Mouse (Mus musculus): ENCODE measurements around the gene 2610528J11Rik. TPM values are rescaled to one million over a fixed set of nuclear protein-coding genes. Genes with fewer than 3 reads are reported as not detected.

The 2610528J11Rik gene
- polyA plus RNA-seq, 1 experiment from 2014 or later: not detected

DNA sequence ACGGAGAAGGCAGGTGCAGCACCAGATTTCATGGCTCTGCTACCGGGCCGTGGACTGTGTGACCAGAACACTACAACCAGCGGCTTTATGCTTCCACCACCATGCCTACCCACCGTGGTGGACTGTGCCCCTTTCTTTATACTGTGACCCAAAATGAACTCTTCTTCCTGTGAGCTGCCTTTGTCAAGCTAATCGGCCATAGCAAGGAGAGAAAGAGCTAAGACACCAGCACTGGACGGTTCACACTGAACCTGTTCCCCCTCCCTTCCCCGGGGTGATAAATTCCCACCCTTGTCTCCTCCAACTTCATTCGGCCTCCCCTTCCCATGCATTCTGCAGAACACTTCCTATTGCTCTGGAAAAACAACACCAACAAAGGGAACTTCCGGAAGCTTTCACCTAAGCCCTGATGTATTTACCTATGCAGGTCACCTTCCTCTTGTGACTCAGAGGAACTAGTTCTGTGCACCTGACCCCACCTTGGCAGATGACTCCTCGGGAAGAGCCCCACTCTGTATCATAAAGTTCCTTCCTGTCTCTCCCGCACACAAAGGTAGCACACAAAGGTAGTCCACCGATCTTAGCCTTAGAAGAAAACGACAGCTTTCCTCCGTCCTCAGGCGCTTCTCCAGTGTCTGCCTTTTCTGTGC, 9.2 kb upstream of the 2610528J11Rik start:
- no peak overlapping the region for H3K4me3 ChIP-seq (replicated peaks; ENCODE audit: low read length)
- DNase-seq (ENCODE audit: low spot score) (no peak), ATAC-seq (ENCODE audit: low FRiP score) (no peak)
- 0 out of 2 replicates have a peak overlapping the region, but pooled peaks have one; percentile 23 for H3K4me2 ChIP-seq (replicated peaks)
- no peak overlapping the region for H3K9ac ChIP-seq
- no peaks in the 10 kb centered on the region for H3K9me3 ChIP-seq (ENCODE audit: control insufficient read depth, low read length)
- H3K27ac ChIP-seq: no peak overlapping the region
- no peaks in the 10 kb centered on the region; the same call in 1 of the 2 replicates for H3K27me3 ChIP-seq (ENCODE audit: control insufficient read depth, insufficient read depth, low read length)
- 0 out of 2 replicates have a peak, but pooled peaks cover 4% of the 10 kb centered on the region for H3K4me1 ChIP-seq (replicated peaks; ENCODE audit: control insufficient read depth, insufficient read depth, low read length)
- H3K36me3 ChIP-seq (replicated peaks; ENCODE audit: control insufficient read depth, insufficient read depth): no peaks in the 10 kb centered on the region
- WGBS: 30% methylated on average over 16 of the region's 16 CpGs

DNA sequence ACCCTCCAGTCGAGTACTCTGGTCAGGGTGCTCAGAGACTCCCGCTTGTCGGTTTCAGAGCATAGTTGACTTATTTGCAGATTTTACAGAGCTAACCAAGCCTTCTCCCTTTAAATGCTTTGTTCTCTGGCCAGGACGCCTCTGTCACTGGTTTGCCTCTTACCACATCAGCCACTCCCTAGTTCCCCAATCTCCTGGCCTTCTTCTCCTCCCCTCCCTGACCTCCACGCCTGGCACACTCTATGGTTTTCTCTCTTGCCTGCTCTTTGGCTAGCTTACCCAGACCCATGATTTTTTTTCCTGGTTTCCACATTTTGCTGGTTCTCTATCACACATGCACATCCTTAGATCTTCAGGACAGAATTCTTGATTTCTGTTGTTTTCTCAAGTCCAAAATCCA, 8.6 kb upstream of the 2610528J11Rik start:
- 69% methylated on average over 5 of the region's 5 CpGs for WGBS

DNA sequence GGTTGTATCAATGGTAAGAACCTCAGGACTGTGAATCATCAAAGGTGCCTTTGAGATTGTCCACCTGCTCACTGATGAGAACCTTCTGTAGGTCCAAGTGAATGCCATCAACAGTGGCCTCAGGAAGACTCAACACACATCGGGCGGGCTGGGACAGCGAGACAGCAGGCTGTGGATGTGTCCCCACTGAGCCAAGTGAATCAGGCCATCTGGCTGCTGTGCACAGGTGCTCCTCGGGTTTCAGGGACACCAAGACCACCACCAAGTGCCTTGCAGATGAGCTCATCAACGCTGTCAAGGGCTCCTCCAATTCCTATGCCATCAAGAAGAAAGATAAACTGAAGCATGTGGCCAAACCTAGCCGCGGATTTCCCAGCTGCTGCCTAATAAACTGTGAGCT, 4.6 kb upstream of the 2610528J11Rik start:
- ATAC-seq (ENCODE audit: low FRiP score) (no peak), DNase-seq (ENCODE audit: low spot score) (no peak)
- Histone ChIP-seq H3K9me3 (ENCODE audit: control insufficient read depth, low read length) (no peaks in the 10 kb centered on the region), H3K4me3 (replicated peaks; ENCODE audit: low read length) (no peak overlapping the region), H3K36me3 (replicated peaks; ENCODE audit: control insufficient read depth, insufficient read depth) (no peaks in the 10 kb centered on the region), H3K27ac (no peak overlapping the region), H3K27me3 (ENCODE audit: control insufficient read depth, insufficient read depth, low read length) (no peaks in the 10 kb centered on the region; the same call in 1 of the 2 replicates), H3K4me1 (replicated peaks; ENCODE audit: control insufficient read depth, insufficient read depth, low read length) (0 out of 2 replicates have a peak, but pooled peaks cover 4% of the 10 kb centered on the region), H3K4me2 (replicated peaks) (no peak overlapping the region), H3K9ac (no peak overlapping the region)
- 89% methylated on average over 7 of the region's 7 CpGs for WGBS

More for the DNA sequence above, 8.6 kb upstream of the 2610528J11Rik start:
- Histone ChIP-seq H3K27me3 (ENCODE audit: control insufficient read depth, insufficient read depth, low read length) (no peaks in the 10 kb centered on the region; the same call in 1 of the 2 replicates), H3K4me1 (replicated peaks; ENCODE audit: control insufficient read depth, insufficient read depth, low read length) (0 out of 2 replicates have a peak, but pooled peaks cover 4% of the 10 kb centered on the region), H3K27ac (no peak overlapping the region), H3K4me3 (replicated peaks; ENCODE audit: low read length) (no peak overlapping the region), H3K9me3 (ENCODE audit: control insufficient read depth, low read length) (no peaks in the 10 kb centered on the region), H3K4me2 (replicated peaks) (no peak overlapping the region), H3K9ac (no peak overlapping the region), H3K36me3 (replicated peaks; ENCODE audit: control insufficient read depth, insufficient read depth) (no peaks in the 10 kb centered on the region)
- no peak for ATAC-seq (ENCODE audit: low FRiP score)
- no peak for DNase-seq (ENCODE audit: low spot score)

DNA sequence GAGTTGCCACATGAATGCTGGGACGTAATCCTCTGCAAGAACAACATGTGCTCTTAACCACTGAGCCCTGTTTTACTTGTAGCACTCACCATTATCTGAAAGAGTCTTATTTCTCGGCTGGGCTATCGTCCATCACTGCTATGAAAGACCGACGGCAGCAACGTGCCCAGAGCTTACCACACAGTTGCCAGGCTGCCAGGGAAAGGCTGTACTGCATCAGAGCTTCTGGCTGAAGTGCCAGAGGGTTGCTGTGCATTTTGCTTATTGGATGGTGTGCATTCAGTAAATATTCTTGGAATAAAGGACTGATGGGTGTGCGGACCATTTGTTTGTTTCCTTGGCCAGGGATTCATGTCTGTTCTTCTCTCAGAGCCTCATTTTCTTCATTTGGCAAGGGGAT, 2.8 kb upstream of the 2610528J11Rik start:
- ATAC-seq (ENCODE audit: low FRiP score): no peak
- Histone ChIP-seq H3K27ac (no peak overlapping the region), H3K36me3 (replicated peaks; ENCODE audit: control insufficient read depth, insufficient read depth) (no peaks in the 10 kb centered on the region), H3K27me3 (ENCODE audit: control insufficient read depth, insufficient read depth, low read length) (no peaks in the 10 kb centered on the region; the same call in 1 of the 2 replicates), H3K4me2 (replicated peaks) (no peak overlapping the region), H3K9ac (no peak overlapping the region), H3K4me1 (replicated peaks; ENCODE audit: control insufficient read depth, insufficient read depth, low read length) (no peaks in the 10 kb centered on the region), H3K4me3 (replicated peaks; ENCODE audit: low read length) (no peak overlapping the region), H3K9me3 (ENCODE audit: control insufficient read depth, low read length) (no peaks in the 10 kb centered on the region)
- WGBS: 66% methylated on average over 7 of the region's 7 CpGs
- DNase-seq (ENCODE audit: low spot score): no peak

DNA sequence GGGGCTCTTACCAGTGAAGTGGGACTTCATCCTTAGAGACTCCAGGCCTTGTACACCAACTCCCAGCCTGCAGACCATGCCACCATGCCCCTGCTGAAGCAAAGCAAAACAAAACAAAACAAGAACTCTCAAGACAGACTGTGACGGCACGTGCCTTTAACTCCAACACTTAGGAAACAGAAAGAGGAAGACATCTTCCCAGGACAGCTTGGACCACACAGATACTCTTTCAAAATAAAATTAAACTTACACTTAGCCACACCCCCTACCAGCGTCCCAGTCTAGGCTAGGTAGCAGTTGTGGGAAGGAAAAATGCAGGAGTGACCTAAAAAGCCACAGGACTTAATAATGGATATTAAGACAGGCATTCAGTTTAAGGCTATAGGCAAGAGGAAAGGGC, 1.0 kb upstream of the 2610528J11Rik start:
- no peak overlapping the region for H3K27ac ChIP-seq
- no peak overlapping the region for H3K4me3 ChIP-seq (replicated peaks; ENCODE audit: low read length)
- no peaks in the 10 kb centered on the region for H3K9me3 ChIP-seq (ENCODE audit: control insufficient read depth, low read length)
- WGBS: 75% methylated on average over 3 of the region's 3 CpGs
- DNase-seq (ENCODE audit: low spot score) (no peak), ATAC-seq (ENCODE audit: low FRiP score) (no peak)
- no peaks in the 10 kb centered on the region; the same call in 1 of the 2 replicates for H3K27me3 ChIP-seq (ENCODE audit: control insufficient read depth, insufficient read depth, low read length)
- no peak overlapping the region for H3K4me2 ChIP-seq (replicated peaks)
- no peaks in the 10 kb centered on the region for H3K4me1 ChIP-seq (replicated peaks; ENCODE audit: control insufficient read depth, insufficient read depth, low read length)
- no peaks in the 10 kb centered on the region for H3K36me3 ChIP-seq (replicated peaks; ENCODE audit: control insufficient read depth, insufficient read depth)
- H3K9ac ChIP-seq: no peak overlapping the region

DNA sequence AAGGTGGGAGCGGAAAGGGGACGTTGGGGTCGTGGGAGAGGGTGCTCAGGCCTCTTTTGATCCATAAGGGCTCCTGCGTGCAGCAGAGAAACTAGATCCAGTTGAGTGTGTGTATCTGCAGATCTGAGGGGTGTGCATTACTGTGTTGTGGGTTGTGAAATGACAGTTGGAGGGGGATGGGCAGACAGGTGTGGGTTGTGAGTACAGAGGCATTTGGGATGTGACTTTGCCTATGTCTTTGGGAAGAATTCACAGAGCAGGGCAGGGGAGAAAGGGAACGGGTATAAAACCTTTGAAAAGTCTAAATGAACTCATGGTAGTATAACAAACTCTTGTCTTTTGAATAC, 509 bp downstream of the 2610528J11Rik start:
- DNase-seq (ENCODE audit: low spot score) (no peak), ATAC-seq (ENCODE audit: low FRiP score) (no peak)
- 46% methylated on average over 5 of the region's 5 CpGs for WGBS
- no peak overlapping the region for H3K4me3 ChIP-seq (replicated peaks; ENCODE audit: low read length)
- no peak overlapping the region for H3K27ac ChIP-seq
- no peaks in the 10 kb centered on the region for H3K36me3 ChIP-seq (replicated peaks; ENCODE audit: control insufficient read depth, insufficient read depth)
- no peaks in the 10 kb centered on the region; the same call in 1 of the 2 replicates for H3K27me3 ChIP-seq (ENCODE audit: control insufficient read depth, insufficient read depth, low read length)
- H3K9me3 ChIP-seq (ENCODE audit: control insufficient read depth, low read length): no peaks in the 10 kb centered on the region
- no peaks in the 10 kb centered on the region for H3K4me1 ChIP-seq (replicated peaks; ENCODE audit: control insufficient read depth, insufficient read depth, low read length)
- H3K9ac ChIP-seq: no peak overlapping the region
- H3K4me2 ChIP-seq (replicated peaks): no peak overlapping the region

DNA sequence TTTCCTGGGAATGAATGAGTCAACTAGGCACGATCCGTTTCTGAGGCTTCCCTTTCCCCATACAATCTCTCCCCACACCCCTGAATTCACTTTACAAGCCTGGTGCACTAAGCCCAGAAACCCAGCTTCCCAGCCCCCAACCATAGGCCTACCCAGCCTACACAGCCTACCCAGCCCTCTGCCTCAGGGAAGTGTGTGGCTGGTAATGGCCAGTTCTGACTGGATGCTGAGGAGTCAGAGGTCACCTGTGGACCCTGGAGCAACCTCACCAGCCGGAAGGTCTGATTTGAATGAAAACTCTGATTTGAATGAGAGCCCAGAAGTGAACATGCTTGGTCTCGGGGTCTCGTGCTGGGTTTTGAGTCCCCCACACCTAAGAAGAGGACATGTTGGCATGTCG, 921 bp downstream of the 2610528J11Rik start:
- H3K36me3 ChIP-seq (replicated peaks; ENCODE audit: control insufficient read depth, insufficient read depth): no peaks in the 10 kb centered on the region
- WGBS: 84% methylated on average over 6 of the region's 6 CpGs
- H3K9ac ChIP-seq: no peak overlapping the region
- H3K4me2 ChIP-seq (replicated peaks): no peak overlapping the region
- no peak overlapping the region for H3K27ac ChIP-seq
- DNase-seq (ENCODE audit: low spot score) (no peak), ATAC-seq (ENCODE audit: low FRiP score) (no peak)
- H3K27me3 ChIP-seq (ENCODE audit: control insufficient read depth, insufficient read depth, low read length): no peaks in the 10 kb centered on the region; the same call in 1 of the 2 replicates
- H3K4me1 ChIP-seq (replicated peaks; ENCODE audit: control insufficient read depth, insufficient read depth, low read length): no peaks in the 10 kb centered on the region
- H3K4me3 ChIP-seq (replicated peaks; ENCODE audit: low read length): no peak overlapping the region
- no peaks in the 10 kb centered on the region for H3K9me3 ChIP-seq (ENCODE audit: control insufficient read depth, low read length)

DNA sequence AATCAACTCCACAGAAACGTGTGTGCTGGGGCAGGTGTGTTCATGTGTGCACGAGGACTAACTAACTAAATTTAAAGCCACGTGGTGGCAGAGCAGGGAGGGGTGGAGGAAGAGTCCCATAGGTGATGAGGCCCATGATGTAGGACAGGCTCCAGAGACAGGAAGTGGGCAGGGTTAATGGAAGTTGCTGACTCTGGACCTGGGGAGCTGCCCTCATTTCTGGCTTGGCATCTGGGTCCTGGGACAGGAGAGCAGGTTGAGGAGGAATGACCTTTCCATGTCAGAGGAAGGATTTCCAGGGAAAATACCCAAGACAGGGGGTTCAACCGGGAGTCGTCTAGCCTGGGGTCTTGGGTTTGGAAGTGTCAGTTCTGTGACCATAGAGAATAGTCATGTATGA, 5.9 kb downstream of the 2610528J11Rik start:
- WGBS: 77% methylated on average over 5 of the region's 5 CpGs
- Histone ChIP-seq H3K27me3 (ENCODE audit: control insufficient read depth, insufficient read depth, low read length) (no peaks in the 10 kb centered on the region), H3K36me3 (replicated peaks; ENCODE audit: control insufficient read depth, insufficient read depth) (no peaks in the 10 kb centered on the region), H3K9ac (no peak overlapping the region), H3K4me3 (replicated peaks; ENCODE audit: low read length) (no peak overlapping the region), H3K4me2 (replicated peaks) (no peak overlapping the region), H3K27ac (no peak overlapping the region), H3K9me3 (ENCODE audit: control insufficient read depth, low read length) (no peaks in the 10 kb centered on the region), H3K4me1 (replicated peaks; ENCODE audit: control insufficient read depth, insufficient read depth, low read length) (no peaks in the 10 kb centered on the region)
- ATAC-seq (ENCODE audit: low FRiP score) (no peak), DNase-seq (ENCODE audit: low spot score) (no peak)

DNA sequence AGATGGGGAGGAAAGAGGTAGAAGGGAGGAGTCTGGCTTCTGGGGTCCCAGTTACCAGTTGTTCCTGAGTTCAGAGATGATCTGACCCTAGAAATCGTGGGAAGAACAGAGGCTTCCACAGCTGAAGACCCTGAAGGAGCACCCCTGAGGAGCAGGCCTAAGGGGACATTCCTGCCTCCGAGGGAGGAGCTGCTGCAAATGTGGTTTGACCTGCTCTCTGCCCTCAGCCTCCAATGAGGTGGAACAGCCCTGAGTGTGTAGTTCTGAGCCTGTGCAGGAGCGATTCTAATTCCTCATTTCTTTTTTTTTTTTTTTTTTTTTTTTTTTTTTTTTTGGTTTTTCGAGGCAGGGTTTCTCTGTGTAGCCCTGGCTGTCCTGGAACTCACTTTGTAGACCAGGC, 6.4 kb downstream of the 2610528J11Rik start:
- H3K36me3 ChIP-seq (replicated peaks; ENCODE audit: control insufficient read depth, insufficient read depth): no peaks in the 10 kb centered on the region
- DNase-seq (ENCODE audit: low spot score) (no peak), ATAC-seq (ENCODE audit: low FRiP score) (no peak)
- no peaks in the 10 kb centered on the region for H3K9me3 ChIP-seq (ENCODE audit: control insufficient read depth, low read length)
- H3K4me1 ChIP-seq (replicated peaks; ENCODE audit: control insufficient read depth, insufficient read depth, low read length): no peaks in the 10 kb centered on the region
- WGBS: 57% methylated on average over 3 of the region's 4 CpGs
- no peaks in the 10 kb centered on the region for H3K27me3 ChIP-seq (ENCODE audit: control insufficient read depth, insufficient read depth, low read length)
- no peak overlapping the region for H3K9ac ChIP-seq
- H3K4me3 ChIP-seq (replicated peaks; ENCODE audit: low read length): no peak overlapping the region
- no peak overlapping the region for H3K4me2 ChIP-seq (replicated peaks)
- no peak overlapping the region for H3K27ac ChIP-seq

DNA sequence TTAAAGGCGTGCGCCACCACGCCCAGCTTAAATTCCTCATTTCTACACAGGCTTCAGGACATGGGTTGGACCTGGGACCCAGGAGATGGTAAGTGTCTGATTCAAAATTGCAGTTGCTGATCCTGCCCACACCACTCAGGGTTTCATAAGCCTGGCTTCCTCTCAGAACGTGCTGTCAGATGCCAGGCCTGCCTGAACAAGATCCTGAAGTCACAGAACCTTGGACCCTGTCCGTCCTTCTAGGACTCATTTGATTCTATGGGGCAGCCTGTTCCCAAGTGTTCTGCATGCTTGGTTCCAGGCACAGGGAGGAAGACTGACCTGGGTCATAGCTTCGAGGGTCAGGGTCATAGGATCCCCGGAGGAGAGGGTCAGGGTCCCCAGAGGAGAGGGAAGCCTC, 6.8 kb downstream of the 2610528J11Rik start:
- no peak overlapping the region for H3K27ac ChIP-seq
- ATAC-seq (ENCODE audit: low FRiP score): no peak
- no peaks in the 10 kb centered on the region for H3K27me3 ChIP-seq (ENCODE audit: control insufficient read depth, insufficient read depth, low read length)
- no peak overlapping the region for H3K4me3 ChIP-seq (replicated peaks; ENCODE audit: low read length)
- H3K4me1 ChIP-seq (replicated peaks; ENCODE audit: control insufficient read depth, insufficient read depth, low read length): no peaks in the 10 kb centered on the region
- H3K9ac ChIP-seq: no peak overlapping the region
- no peaks in the 10 kb centered on the region for H3K9me3 ChIP-seq (ENCODE audit: control insufficient read depth, low read length)
- no peak overlapping the region for H3K4me2 ChIP-seq (replicated peaks)
- no peak for DNase-seq (ENCODE audit: low spot score)
- H3K36me3 ChIP-seq (replicated peaks; ENCODE audit: control insufficient read depth, insufficient read depth): no peaks in the 10 kb centered on the region
- WGBS: 88% methylated on average over 7 of the region's 7 CpGs
